Mouse (Mus musculus) forebrain, embryonic 15.5 days (tissue): ENCODE results near the gene Selenof. TPM values are rescaled to one million over a fixed set of nuclear protein-coding genes. Genes with fewer than 3 reads are reported as not detected.

ENCODE experiments used
- ATAC-seq: fragments of 200-750 bp; cut with Nextera tagmentation; replicated peaks from 2 replicates; pipeline ENCODE4 v1.8.0; 2017; ENCODE audit warnings: mild to moderate bottlenecking, moderate TSS enrichment, moderate library complexity
- H3K27ac ChIP-seq: fragments of 300-500 bp; sonication (generic); replicated peaks from 2 replicates; pipeline ENCODE4 v1.5.1; 2015; ENCODE audit warnings: mild to moderate bottlenecking, inconsistent platforms
- H3K27me3 ChIP-seq: fragments of 300-500 bp; sonication (generic); 2 replicates; pipeline ENCODE4 v1.6.1; 2015; ENCODE audit warnings: inconsistent platforms
- H3K36me3 ChIP-seq: fragments of 300-500 bp; sonication (generic); 2 replicates; pipeline ENCODE4 v1.6.1; 2015; ENCODE audit warnings: mild to moderate bottlenecking, inconsistent platforms
- H3K4me1 ChIP-seq: fragments of 300-500 bp; sonication (generic); 2 replicates; pipeline ENCODE4 v1.6.1; 2015; ENCODE audit warnings: inconsistent platforms
- H3K4me2 ChIP-seq: fragments of 300-500 bp; sonication (generic); replicated peaks from 2 replicates; pipeline ENCODE4 v1.6.1; 2015; ENCODE audit warnings: mild to moderate bottlenecking, inconsistent platforms
- H3K4me3 ChIP-seq: fragments of 300-500 bp; sonication (generic); 2 replicates; pipeline ENCODE4 v1.5.1; 2015; ENCODE audit warnings: mild to moderate bottlenecking, inconsistent platforms
- H3K9ac ChIP-seq: fragments of 300-500 bp; sonication (generic); replicated peaks from 2 replicates; pipeline ENCODE4 v1.6.1; 2015; ENCODE audit warnings: mild to moderate bottlenecking, inconsistent platforms
- H3K9me3 ChIP-seq: fragments of 300-500 bp; sonication (generic); 2 replicates; pipeline ENCODE4 v1.6.1; 2016; ENCODE audit warnings: inconsistent platforms
- WGBS: fragments of 180-500 bp; shearing (Covaris S2); methylation state at CpG from one replicate; pipeline ENCODE4 v1.1.7; 2015; ENCODE audit warnings: mixed read lengths; 5-methylcytosine and 5-hydroxymethylcytosine counted together
- polyA plus RNA-seq: library from polyadenylated mRNA; unstranded; fragments of >200 nt; fragmentation: Nextera tagmentation; extraction: Ambion mirVana; gene quantifications from 2 replicates; pipeline ENCODE4 v1.2.1, GENCODE M21; 2015

Gene Selenof
- polyA plus RNA-seq, 1 experiment from 2014 or later, result 528 TPM

- H3K27me3 ChIP-seq, result no peaks in the 10 kb centered on the region
- H3K36me3 ChIP-seq, result no peaks in the 10 kb centered on the region
- H3K9ac ChIP-seq, result no peak overlapping the region
- H3K9me3 ChIP-seq, result no peaks in the 10 kb centered on the region
- no peak for ATAC-seq
- H3K4me1 ChIP-seq, result peaks cover 9% of the 10 kb centered on the region
- WGBS, result 71% methylated on average over 4 of the region's 4 CpGs
- H3K27ac ChIP-seq, result no peak overlapping the region
- no peak overlapping the region for H3K4me2 ChIP-seq
- H3K4me3 ChIP-seq, result no peak overlapping the region
Measured at GRCm38 (mm10) chr3:144606449-144606848, 36.3 kb downstream of the Selenof start.

GRCm38 (mm10) chr3:144608090-144608489 is 38.0 kb downstream of the Selenof start:
- H3K27ac ChIP-seq, result no peak overlapping the region
- H3K36me3 ChIP-seq, result no peaks in the 10 kb centered on the region
- ATAC-seq, result no peak
- H3K9ac ChIP-seq, result no peak overlapping the region
- peaks cover 17% of the 10 kb centered on the region for H3K4me1 ChIP-seq
- H3K9me3 ChIP-seq, result no peaks in the 10 kb centered on the region
- no peak overlapping the region for H3K4me3 ChIP-seq
- no peaks in the 10 kb centered on the region for H3K27me3 ChIP-seq
- no peak overlapping the region for H3K4me2 ChIP-seq
- WGBS, result 91% methylated on average over 5 of the region's 5 CpGs

- H3K27me3 ChIP-seq, result no peaks in the 10 kb centered on the region
- no peak overlapping the region for H3K4me3 ChIP-seq
- no peak; the same call in 1 of the 2 replicates for ATAC-seq
- H3K4me1 ChIP-seq, result peaks cover 17% of the 10 kb centered on the region
- H3K27ac ChIP-seq, result 0 out of 2 replicates have a peak overlapping the region, but pooled peaks have one; percentile 9
- no peak overlapping the region for H3K9ac ChIP-seq
- WGBS, result 33% methylated on average over 5 of the region's 5 CpGs
- H3K36me3 ChIP-seq, result no peaks in the 10 kb centered on the region
- H3K4me2 ChIP-seq, result no peak overlapping the region
- H3K9me3 ChIP-seq, result no peaks in the 10 kb centered on the region
Measured at GRCm38 (mm10) chr3:144610759-144611158, 40.7 kb downstream of the Selenof start.

GRCm38 (mm10) chr3:144611626-144612271 is 41.6 kb downstream of the Selenof start:
- 30% methylated on average over 8 of the region's 8 CpGs for WGBS
- Histone ChIP-seq H3K9me3 (no peaks in the 10 kb centered on the region), H3K27ac (peak overlapping the region; percentile 9), H3K9ac (no peak overlapping the region), H3K4me2 (no peak overlapping the region), H3K4me3 (no peak overlapping the region), H3K36me3 (no peaks in the 10 kb centered on the region), H3K4me1 (peaks cover 22% of the 10 kb centered on the region), H3K27me3 (no peaks in the 10 kb centered on the region)
- ATAC-seq, result peak; percentile 33

GRCm38 (mm10) chr3:144612382-144612781 is 42.3 kb downstream of the Selenof start:
- H3K4me1 ChIP-seq, result peaks cover 24% of the 10 kb centered on the region
- H3K9ac ChIP-seq, result no peak overlapping the region
- H3K9me3 ChIP-seq, result no peaks in the 10 kb centered on the region
- no peak overlapping the region; the same call in 1 of the 2 replicates for H3K27ac ChIP-seq
- no peak for ATAC-seq
- no peak overlapping the region for H3K4me2 ChIP-seq
- H3K27me3 ChIP-seq, result no peaks in the 10 kb centered on the region
- WGBS, result 62% methylated on average over 6 of the region's 6 CpGs
- no peaks in the 10 kb centered on the region for H3K36me3 ChIP-seq
- no peak overlapping the region for H3K4me3 ChIP-seq

- no peak overlapping the region for H3K9ac ChIP-seq
- no peak overlapping the region for H3K4me2 ChIP-seq
- H3K4me3 ChIP-seq, result no peak overlapping the region
- no peaks in the 10 kb centered on the region for H3K27me3 ChIP-seq
- 88% methylated on average over 6 of the region's 6 CpGs for WGBS
- peaks cover 24% of the 10 kb centered on the region for H3K4me1 ChIP-seq
- no peak for ATAC-seq
- H3K27ac ChIP-seq, result no peak overlapping the region
- H3K36me3 ChIP-seq, result no peaks in the 10 kb centered on the region
- H3K9me3 ChIP-seq, result no peaks in the 10 kb centered on the region
Measured at GRCm38 (mm10) chr3:144614277-144614676, 44.2 kb downstream of the Selenof start.

GRCm38 (mm10) chr3:144614698-144615097 is 44.6 kb downstream of the Selenof start:
- H3K4me1 ChIP-seq, result peaks cover 24% of the 10 kb centered on the region
- H3K9ac ChIP-seq, result no peak overlapping the region
- H3K36me3 ChIP-seq, result no peaks in the 10 kb centered on the region
- H3K4me3 ChIP-seq, result no peak overlapping the region
- ATAC-seq, result no peak
- no peaks in the 10 kb centered on the region for H3K27me3 ChIP-seq
- 83% methylated on average over 10 of the region's 10 CpGs for WGBS
- H3K27ac ChIP-seq, result no peak overlapping the region
- no peaks in the 10 kb centered on the region for H3K9me3 ChIP-seq
- no peak overlapping the region for H3K4me2 ChIP-seq

GRCm38 (mm10) chr3:144615459-144615858 is 45.4 kb downstream of the Selenof start:
- no peak overlapping the region for H3K4me3 ChIP-seq
- H3K9ac ChIP-seq, result no peak overlapping the region
- WGBS, result 69% methylated on average over 9 of the region's 9 CpGs
- no peaks in the 10 kb centered on the region for H3K27me3 ChIP-seq
- H3K4me2 ChIP-seq, result no peak overlapping the region
- H3K4me1 ChIP-seq, result peaks cover 24% of the 10 kb centered on the region
- no peaks in the 10 kb centered on the region for H3K9me3 ChIP-seq
- ATAC-seq, result no peak
- H3K27ac ChIP-seq, result no peak overlapping the region
- no peaks in the 10 kb centered on the region for H3K36me3 ChIP-seq

- ATAC-seq, result peak; percentile 94
- Histone ChIP-seq H3K36me3 (no peaks in the 10 kb centered on the region), H3K27me3 (no peaks in the 10 kb centered on the region), H3K9me3 (no peaks in the 10 kb centered on the region), H3K4me2 (no peak overlapping the region), H3K9ac (no peak overlapping the region), H3K4me3 (no peak overlapping the region), H3K27ac (no peak overlapping the region; the same call in 1 of the 2 replicates), H3K4me1 (peaks cover 12% of the 10 kb centered on the region)
- WGBS, result 27% methylated on average over 8 of the region's 8 CpGs
Measured at GRCm38 (mm10) chr3:144616654-144617425, 46.7 kb downstream of the Selenof start.

- no peaks in the 10 kb centered on the region for H3K36me3 ChIP-seq
- peaks cover 8% of the 10 kb centered on the region for H3K4me1 ChIP-seq
- no peak overlapping the region for H3K4me3 ChIP-seq
- no peak for ATAC-seq
- no peak overlapping the region for H3K9ac ChIP-seq
- no peaks in the 10 kb centered on the region for H3K27me3 ChIP-seq
- no peak overlapping the region for H3K27ac ChIP-seq
- WGBS, result 83% methylated on average over 10 of the region's 10 CpGs
- no peak overlapping the region for H3K4me2 ChIP-seq
- H3K9me3 ChIP-seq, result no peaks in the 10 kb centered on the region
Measured at GRCm38 (mm10) chr3:144617633-144618180, 47.6 kb downstream of the Selenof start.

GRCm38 (mm10) chr3:144622930-144623612 is 53.0 kb downstream of the Selenof start:
- H3K9me3 ChIP-seq, result no peaks in the 10 kb centered on the region
- peak; percentile 96 for ATAC-seq
- 53% methylated on average over 13 of the region's 13 CpGs for WGBS

GRCm38 (mm10) chr3:144625691-144626090 is 55.6 kb downstream of the Selenof start:
- Histone ChIP-seq H3K27ac (no peak overlapping the region), H3K4me1 (peaks cover 4% of the 10 kb centered on the region; the same call in 1 of the 2 replicates), H3K9me3 (no peaks in the 10 kb centered on the region), H3K36me3 (no peaks in the 10 kb centered on the region), H3K4me3 (no peak overlapping the region), H3K27me3 (no peaks in the 10 kb centered on the region), H3K9ac (no peak overlapping the region), H3K4me2 (no peak overlapping the region)
- 82% methylated on average over 5 of the region's 5 CpGs for WGBS
- no peak for ATAC-seq

More at GRCm38 (mm10) chr3:144622930-144623612, 53.0 kb downstream of the Selenof start:
- no peaks in the 10 kb centered on the region for H3K27me3 ChIP-seq
- no peak overlapping the region for H3K4me3 ChIP-seq
- H3K9ac ChIP-seq, result no peak overlapping the region
- no peak overlapping the region for H3K4me2 ChIP-seq
- H3K36me3 ChIP-seq, result no peaks in the 10 kb centered on the region
- peak overlapping the region; percentile 70 for H3K27ac ChIP-seq
- H3K4me1 ChIP-seq, result peaks cover 4% of the 10 kb centered on the region; the same call in 1 of the 2 replicates
